Mouse (Mus musculus) telencephalon, adult 2 months (tissue): ENCODE data around the gene Fibcd1.

ENCODE experiments used
- DNase-seq: peaks from one replicate; pipeline ENCODE4 v3.0.0-alpha.2; 2011; ENCODE audit warnings: low read depth, low spot score

The Fibcd1 gene

GRCm38 (mm10) chr2:31811086-31811958 is 34.5 kb downstream of the Fibcd1 start:
- no peak for DNase-seq

GRCm38 (mm10) chr2:31810444-31810843 is 35.4 kb downstream of the Fibcd1 start, which contains the start of gene Qrfp:
Gene Qrfp (minus strand): TSS chr2:31810580.
- no peak for DNase-seq

GRCm38 (mm10) chr2:31809358-31809740 is 36.5 kb downstream of the Fibcd1 start:
- DNase-seq, result no peak

- DNase-seq, result no peak
These were observed 37.1 kb downstream of the Fibcd1 start for GRCm38 (mm10) chr2:31808410-31809357.

- DNase-seq, result no peak
These were observed 39.0 kb downstream of the Fibcd1 start for GRCm38 (mm10) chr2:31806639-31807382.

GRCm38 (mm10) chr2:31803480-31803879 is 42.3 kb downstream of the Fibcd1 start:
- DNase-seq, result no peak

GRCm38 (mm10) chr2:31802811-31803210 is 43.0 kb downstream of the Fibcd1 start:
- DNase-seq, result no peak

GRCm38 (mm10) chr2:31801416-31801815 is 44.4 kb downstream of the Fibcd1 start:
- no peak for DNase-seq

GRCm38 (mm10) chr2:31796943-31797342 is 48.9 kb downstream of the Fibcd1 start:
- no peak for DNase-seq

GRCm38 (mm10) chr2:31792611-31793010 is 53.2 kb downstream of the Fibcd1 start:
- no peak for DNase-seq

GRCm38 (mm10) chr2:31791260-31791659 is 54.5 kb downstream of the Fibcd1 start:
- no peak for DNase-seq

- DNase-seq, result no peak
These were observed 55.0 kb downstream of the Fibcd1 start for GRCm38 (mm10) chr2:31790728-31791251.

GRCm38 (mm10) chr2:31789215-31789614 is 56.6 kb downstream of the Fibcd1 start:
- no peak for DNase-seq

- no peak for DNase-seq
These were observed 57.6 kb downstream of the Fibcd1 start for GRCm38 (mm10) chr2:31788227-31788626.

- no peak for DNase-seq
These were observed 58.8 kb downstream of the Fibcd1 start for GRCm38 (mm10) chr2:31787029-31787428.

GRCm38 (mm10) chr2:31785074-31785473 is 60.7 kb downstream of the Fibcd1 start:
- peak; percentile 76 for DNase-seq

GRCm38 (mm10) chr2:31782958-31783602 is 62.7 kb downstream of the Fibcd1 start:
- DNase-seq, result no peak

GRCm38 (mm10) chr2:31779258-31779657 is 66.5 kb downstream of the Fibcd1 start:
- no peak for DNase-seq

GRCm38 (mm10) chr2:31776479-31776878 is 69.3 kb downstream of the Fibcd1 start:
- DNase-seq, result no peak

GRCm38 (mm10) chr2:31770781-31771441 is 74.9 kb downstream of the Fibcd1 start:
- no peak for DNase-seq
